Mouse (Mus musculus): ENCODE measurements around the gene Bnc2.

GRCm38 (mm10) chr4:84566123-84566522, 109.0 kb downstream of the Bnc2 start:
- TF ChIP-seq POLR2A (IDR thresholded peaks at IDR 0.05; ENCODE audit: control insufficient read depth, extremely low read depth, insufficient read depth, low read length, poor library complexity) (no peak), CTCF (IDR thresholded peaks at IDR 0.05; ENCODE audit: borderline replicate concordance, control insufficient read depth, extremely low read depth, insufficient read depth, low read length, poor library complexity) (no peak)

All from thymus, adult 2 months (tissue).